Mouse (Mus musculus) hindbrain, embryonic 15.5 days (tissue): Measurements from ENCODE around the gene Rhox3g. TPM values are rescaled to one million over a fixed set of nuclear protein-coding genes. Genes with fewer than 3 reads are reported as not detected.
"Not testable (repeated sequence)": the region's sequence is repeated elsewhere in the genome, so short reads cannot be mapped to it uniquely, and the experiment has no call there.

ENCODE experiments used
- ATAC-seq: fragments of 200-750 bp; cut with Nextera tagmentation; 2 replicates; pipeline ENCODE4 v1.8.0; 2017; ENCODE audit warnings: low read depth, moderate number of reproducible peaks, moderate TSS enrichment; ENCODE audit not compliant: low FRiP score
- H3K27ac ChIP-seq: fragments of 300-500 bp; sonication (generic); replicated peaks from 2 replicates; pipeline ENCODE4 v1.5.1; 2015; ENCODE audit warnings: mild to moderate bottlenecking, inconsistent platforms
- H3K27me3 ChIP-seq: fragments of 300-500 bp; sonication (generic); 2 replicates; pipeline ENCODE4 v1.6.1; 2015; ENCODE audit warnings: control low read depth, inconsistent platforms
- H3K36me3 ChIP-seq: fragments of 300-500 bp; sonication (generic); 2 replicates; pipeline ENCODE4 v1.6.1; 2015; ENCODE audit warnings: control low read depth, inconsistent platforms
- H3K4me1 ChIP-seq: fragments of 300-500 bp; sonication (generic); replicated peaks from 2 replicates; pipeline ENCODE4 v1.6.1; 2015; ENCODE audit warnings: control low read depth, inconsistent platforms
- H3K4me2 ChIP-seq: fragments of 300-500 bp; sonication (generic); 2 replicates; pipeline ENCODE4 v1.6.1; 2015; ENCODE audit warnings: moderate library complexity, mild to moderate bottlenecking, inconsistent platforms
- H3K4me3 ChIP-seq: fragments of 300-500 bp; sonication (generic); 2 replicates; pipeline ENCODE4 v1.5.1; 2015; ENCODE audit warnings: mild to moderate bottlenecking, inconsistent platforms
- H3K9ac ChIP-seq: fragments of 300-500 bp; sonication (generic); 2 replicates; pipeline ENCODE4 v1.6.1; 2015; ENCODE audit warnings: inconsistent platforms
- H3K9me3 ChIP-seq: fragments of 300-500 bp; sonication (generic); 2 replicates; pipeline ENCODE4 v1.6.1; 2016; ENCODE audit warnings: control low read depth, inconsistent platforms
- WGBS: fragments of 180-500 bp; shearing (Covaris S2); methylation state at CpG from one replicate; pipeline ENCODE4 v1.1.7; 2015; 5-methylcytosine and 5-hydroxymethylcytosine counted together
- polyA plus RNA-seq: library from polyadenylated mRNA; unstranded; fragments of >200 nt; fragmentation: Nextera tagmentation; extraction: Ambion mirVana; gene quantifications from 2 replicates; pipeline ENCODE4 v1.2.1, GENCODE M21; 2015

Rhox3g gene
- not detected in 2 replicates for polyA plus RNA-seq

- H3K9me3 ChIP-seq, result not testable (repeated sequence)
Measured at GRCm38 (mm10) chrX:37628512-37628911, at the start of gene Rhox3g. TSS of gene Rhox3g (minus strand) at chrX:37628612.

GRCm38 (mm10) chrX:37673177-37673576 lies 44.8 kb upstream of the Rhox3g start, which contains the start of gene Rhox2h:
TSS of gene Rhox2h (minus strand) at chrX:37673277.
- H3K9ac ChIP-seq, ATAC-seq, H3K27me3 ChIP-seq, H3K27ac ChIP-seq, H3K4me2 ChIP-seq, H3K9me3 ChIP-seq, H3K36me3 ChIP-seq, H3K4me3 ChIP-seq, H3K4me1 ChIP-seq: not testable (repeated sequence)
- 88% methylated on average over 8 of the region's 8 CpGs for WGBS

More at GRCm38 (mm10) chrX:37628512-37628911, at the start of gene Rhox3g:
- H3K4me3 ChIP-seq, H3K36me3 ChIP-seq, H3K27me3 ChIP-seq, H3K4me1 ChIP-seq, H3K9ac ChIP-seq, ATAC-seq, H3K4me2 ChIP-seq, H3K27ac ChIP-seq: not testable (repeated sequence)
- 86% methylated on average over 2 of the region's 2 CpGs for WGBS

GRCm38 (mm10) chrX:37668664-37669063 lies 40.3 kb upstream of the Rhox3g start, which contains the start of gene Rhox3h:
TSS of gene Rhox3h (minus strand) at chrX:37668764.
- not testable (repeated sequence) for H3K9me3 ChIP-seq, H3K4me3 ChIP-seq, H3K4me2 ChIP-seq, ATAC-seq, H3K4me1 ChIP-seq, H3K27me3 ChIP-seq, H3K9ac ChIP-seq, H3K36me3 ChIP-seq, H3K27ac ChIP-seq
- WGBS, result 100% methylated on average over 1 of the region's 3 CpGs

GRCm38 (mm10) chrX:37651227-37651626 lies 22.8 kb upstream of the Rhox3g start, which contains the start of gene Rhox4g:
TSS of gene Rhox4g (minus strand) at chrX:37651327.
- H3K4me2 ChIP-seq, H3K4me1 ChIP-seq, ATAC-seq, H3K4me3 ChIP-seq, H3K9ac ChIP-seq, H3K9me3 ChIP-seq, H3K27ac ChIP-seq, H3K36me3 ChIP-seq, H3K27me3 ChIP-seq: not testable (repeated sequence)
- 94% methylated on average over 16 of the region's 20 CpGs for WGBS

- not testable (repeated sequence) for ATAC-seq, H3K4me2 ChIP-seq, H3K9ac ChIP-seq, H3K27ac ChIP-seq, H3K27me3 ChIP-seq, H3K4me3 ChIP-seq, H3K4me1 ChIP-seq, H3K36me3 ChIP-seq, H3K9me3 ChIP-seq
- 92% methylated on average over 6 of the region's 6 CpGs for WGBS
Measured at GRCm38 (mm10) chrX:37643370-37643769, 15.0 kb upstream of the Rhox3g start, which contains the start of gene Rhox2g. TSS of gene Rhox2g (minus strand) at chrX:37643470.

- not testable (repeated sequence) for H3K4me2 ChIP-seq, ATAC-seq, H3K27me3 ChIP-seq, H3K36me3 ChIP-seq, H3K9me3 ChIP-seq, H3K27ac ChIP-seq, H3K9ac ChIP-seq, H3K4me1 ChIP-seq, H3K4me3 ChIP-seq
- 98% methylated on average over 16 of the region's 19 CpGs for WGBS
Measured at GRCm38 (mm10) chrX:37607604-37608003, 20.8 kb downstream of the Rhox3g start, which contains the start of gene Rhox4f. TSS of gene Rhox4f (minus strand) at chrX:37607704.

- H3K36me3 ChIP-seq, H3K9me3 ChIP-seq, ATAC-seq, H3K4me3 ChIP-seq, H3K27me3 ChIP-seq, H3K9ac ChIP-seq, H3K4me2 ChIP-seq, H3K27ac ChIP-seq, H3K4me1 ChIP-seq: not testable (repeated sequence)
Measured at GRCm38 (mm10) chrX:37580692-37581091, 47.7 kb downstream of the Rhox3g start, which contains the start of gene Rhox3f. TSS of gene Rhox3f (plus strand) at chrX:37580992.

Other genes with a start within 250 kb of the Rhox3g start
- not detected in 2 replicates for gene Rhox3a2, start 248.6 kb downstream of the Rhox3g start, polyA plus RNA-seq
- not detected in 2 replicates for gene Rhox4a2, start 237.8 kb downstream of the Rhox3g start, polyA plus RNA-seq
- not detected in 2 replicates for gene Rhox2b, start 216.5 kb downstream of the Rhox3g start, polyA plus RNA-seq
- gene Rhox4b, start 196.1 kb downstream of the Rhox3g start, polyA plus RNA-seq, result not detected in 2 replicates
- not detected in 2 replicates for gene Rhox2c, start 174.9 kb downstream of the Rhox3g start, polyA plus RNA-seq
- gene Rhox3c, start 170.0 kb downstream of the Rhox3g start, polyA plus RNA-seq, result not detected in 2 replicates
- gene Rhox4c, start 148.3 kb downstream of the Rhox3g start, polyA plus RNA-seq, result not detected in 2 replicates
- gene Rhox2d, start 135.2 kb downstream of the Rhox3g start, polyA plus RNA-seq, result not detected in 2 replicates
- not detected in 2 replicates for gene Rhox4d, start 114.3 kb downstream of the Rhox3g start, polyA plus RNA-seq
- gene Rhox2e, start 98.2 kb downstream of the Rhox3g start, polyA plus RNA-seq, result not detected in 2 replicates
- not detected in 2 replicates for gene Rhox3e, start 86.6 kb downstream of the Rhox3g start, polyA plus RNA-seq
- not detected in 2 replicates for gene Rhox4e, start 71.2 kb downstream of the Rhox3g start, polyA plus RNA-seq
- not detected in 2 replicates for gene Rhox2f, start 57.2 kb downstream of the Rhox3g start, polyA plus RNA-seq
- not detected in 2 replicates for gene Rhox3f, start 47.6 kb downstream of the Rhox3g start, polyA plus RNA-seq
- gene Rhox4f, start 20.9 kb downstream of the Rhox3g start, polyA plus RNA-seq, result not detected in 2 replicates
- gene Rhox2g, start 14.9 kb upstream of the Rhox3g start, polyA plus RNA-seq, result not detected in 2 replicates
- gene Rhox4g, start 22.7 kb upstream of the Rhox3g start, polyA plus RNA-seq, result not detected in 2 replicates
- gene Rhox3h, start 40.2 kb upstream of the Rhox3g start, polyA plus RNA-seq, result not detected in 2 replicates
- not detected in 2 replicates for gene Rhox2h, start 44.7 kb upstream of the Rhox3g start, polyA plus RNA-seq
- 0.22 and 1.4 TPM in 2 replicates for gene Rhox5, start 176.2 kb upstream of the Rhox3g start, polyA plus RNA-seq
- not detected in 2 replicates for gene Rhox6, start 198.3 kb upstream of the Rhox3g start, polyA plus RNA-seq
- gene Rhox7a, start 203.1 kb upstream of the Rhox3g start, polyA plus RNA-seq, result not detected in 2 replicates